Mouse (Mus musculus): Measurements from ENCODE around the gene Gsta2.

- no peak for TF ChIP-seq POLR2A (IDR thresholded peaks at IDR 0.05; ENCODE audit: extremely low read depth, insufficient read depth, low read length)
- TF ChIP-seq CTCF (IDR thresholded peaks at IDR 0.05; ENCODE audit: low read depth, low read length) = no peak
Observed at GRCm38 (mm10) chr9:78400570-78400969, 45.0 kb upstream of the Gsta2 start.
